Mouse (Mus musculus) Muller cell, postnatal 12 days (primary cell): ENCODE measurements at regions not wholly inside any gene's neighbourhood (a gene's known extent, or its start where the extent isn't known, plus 50 kb on each side); places are given as distances from the start of the nearest gene placed in this dataset.
A peak's percentile ranks its signal among the peaks of the same experiment; 100 is the strongest.

Source experiments
- DNase-seq: peaks from one replicate; pipeline ENCODE4 v3.0.0-alpha.2; 2015; ENCODE audit errors: inconsistent ontology term

DNA sequence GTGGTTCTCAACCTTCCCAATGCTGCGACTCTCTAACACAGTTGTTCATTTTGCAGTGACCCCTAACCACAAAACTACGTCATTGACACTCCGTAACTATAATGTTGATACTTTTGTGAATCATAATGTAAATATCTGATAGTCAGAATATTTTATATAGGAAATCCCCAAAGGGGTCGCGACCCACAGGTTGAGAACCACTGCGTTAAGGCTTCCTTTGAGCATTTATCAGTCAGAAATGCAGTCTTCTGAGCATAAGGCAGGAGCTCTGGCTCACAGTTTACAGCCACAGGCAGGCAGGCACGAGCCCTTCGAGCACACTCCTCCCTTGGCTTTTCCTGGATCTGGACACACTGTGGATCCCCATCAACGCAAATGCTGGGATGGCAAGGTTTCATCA lies 57.0 kb downstream of the Nxnl2 start:
- no peak for DNase-seq

DNA sequence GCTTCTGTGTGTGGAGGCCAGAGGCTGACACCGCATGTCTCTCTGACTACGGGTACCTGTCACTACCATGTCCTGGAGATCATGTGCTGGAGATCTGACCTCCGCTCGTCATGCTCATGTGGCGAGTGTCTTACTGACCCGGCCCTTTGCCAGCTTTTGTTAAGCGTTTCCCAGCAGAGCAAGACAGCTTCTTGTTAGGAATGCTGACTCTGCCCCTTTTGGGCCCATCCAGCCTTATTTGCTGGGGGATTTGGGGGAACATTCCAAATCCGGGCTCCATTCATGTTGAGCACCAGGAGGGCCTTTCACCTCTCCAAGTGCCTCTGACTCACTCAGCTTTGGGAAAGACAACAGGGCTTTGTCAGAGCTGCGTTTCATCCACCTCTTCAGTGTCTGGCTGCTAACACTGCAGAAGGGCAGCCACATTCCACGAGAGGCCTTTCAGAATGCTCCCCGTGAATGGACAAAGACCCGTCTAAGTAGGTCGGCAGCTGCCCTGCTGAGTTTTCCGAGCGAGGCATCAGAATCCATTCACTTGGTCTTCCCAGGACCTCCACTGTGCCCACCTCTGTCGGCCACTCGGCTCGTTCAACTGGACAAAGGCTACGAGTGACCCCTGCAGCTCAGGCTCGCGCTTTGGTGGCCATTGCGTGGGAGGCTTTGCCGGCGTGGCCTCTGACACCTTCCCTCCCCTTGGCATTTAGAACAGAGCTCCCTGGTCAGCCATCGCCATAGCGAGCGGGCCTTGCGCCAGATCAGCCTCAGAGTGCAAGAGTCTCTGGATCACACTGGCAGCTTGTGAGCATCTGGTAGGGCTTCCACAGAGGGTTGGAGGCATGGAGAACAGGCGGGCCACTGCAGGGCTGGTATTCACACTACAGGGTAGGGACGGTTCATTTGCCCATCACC lies 58.3 kb downstream of the Nxnl2 start:
- DNase-seq, result peak; percentile 99

DNA sequence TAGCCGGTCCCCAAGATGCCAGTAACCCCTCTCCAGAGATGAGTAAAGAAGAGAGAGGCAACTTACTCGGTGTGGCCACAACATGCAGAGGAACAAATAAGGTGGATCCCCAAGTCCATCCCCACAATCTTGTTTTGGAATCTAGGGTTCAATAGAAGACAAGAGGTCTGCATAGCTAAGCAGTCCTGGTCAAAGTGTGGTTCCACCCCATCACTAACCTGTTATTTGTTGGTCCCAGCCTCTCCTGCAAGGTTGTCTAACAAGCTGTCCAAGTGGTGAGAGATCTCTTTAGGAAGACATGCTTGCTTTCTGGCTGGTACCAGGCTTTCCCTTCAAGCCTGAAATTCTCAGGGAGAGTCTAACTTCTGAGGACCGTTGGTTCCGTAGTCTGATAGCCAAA lies 59.0 kb downstream of the Nxnl2 start:
- no peak for DNase-seq

DNA sequence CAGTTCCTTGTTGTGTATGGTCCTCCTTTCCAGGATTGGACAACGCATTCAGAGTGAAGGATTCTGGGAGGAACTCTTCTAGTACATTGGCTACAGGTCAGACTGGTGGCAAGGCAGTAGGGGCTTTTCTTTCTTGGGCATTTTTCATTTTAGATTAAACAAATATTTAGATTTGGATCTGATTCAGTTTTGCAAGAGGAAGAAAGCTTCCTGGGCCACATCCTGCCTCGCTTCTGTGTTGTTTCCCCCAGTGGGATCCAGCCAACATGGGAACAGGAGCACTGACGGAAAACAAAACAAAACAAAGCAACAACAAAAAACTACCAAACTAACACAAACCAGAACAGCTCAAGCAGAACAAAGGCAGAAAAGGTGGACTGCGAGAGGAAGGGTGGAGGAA lies 60.8 kb downstream of the Nxnl2 start:
- DNase-seq, result no peak

GRCm38 (mm10) chr13:51247378-51247777 lies 76.6 kb downstream of the Nxnl2 start:
- no peak for DNase-seq

GRCm38 (mm10) chr13:51253371-51253770 lies 82.5 kb downstream of the Nxnl2 start:
- DNase-seq, result peak; percentile 68

DNA sequence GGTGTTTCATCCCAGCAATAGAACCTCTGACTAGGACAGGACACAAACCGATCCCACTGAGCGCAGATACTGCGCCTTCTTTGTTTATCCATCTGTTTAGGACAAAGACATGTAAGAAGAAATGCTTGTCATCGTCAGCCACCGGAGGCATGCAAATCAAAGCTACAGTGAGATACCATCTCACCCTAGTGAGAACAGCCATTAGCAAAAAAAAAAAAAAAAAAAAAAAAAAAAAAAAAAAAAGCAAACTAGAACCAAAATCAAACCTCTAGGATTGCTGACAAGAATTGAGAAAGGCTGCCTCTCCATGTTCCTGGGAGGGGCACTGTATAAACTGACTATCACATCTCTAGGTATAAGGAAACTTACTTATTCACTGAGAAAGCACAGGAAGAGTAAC lies 84.9 kb downstream of the Nxnl2 start:
- DNase-seq, result no peak

GRCm38 (mm10) chr13:51258752-51259721 lies 88.2 kb downstream of the Nxnl2 start:
- peak; percentile 53 for DNase-seq

DNA sequence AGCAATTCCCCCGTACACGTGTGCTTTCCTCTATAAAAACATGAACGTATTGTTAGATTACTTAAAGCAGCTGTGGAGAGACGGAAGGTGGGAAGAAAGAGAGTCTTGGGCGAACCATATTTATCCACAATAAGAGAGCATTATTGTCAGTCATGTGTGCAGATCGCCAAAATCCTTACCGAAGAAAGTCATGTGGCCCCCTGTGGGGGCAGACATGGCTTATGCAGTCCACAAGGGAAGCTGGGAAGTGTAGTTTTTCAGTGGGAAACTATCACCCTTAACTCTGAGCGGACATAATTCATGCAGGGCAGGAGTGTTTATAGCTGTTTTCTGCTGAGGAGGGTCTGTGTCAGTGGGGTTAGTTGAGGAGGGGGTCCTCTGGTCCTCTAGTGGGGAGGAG lies 90.8 kb downstream of the Nxnl2 start:
- DNase-seq, result no peak

GRCm38 (mm10) chr13:51272786-51273185 lies 102.0 kb downstream of the Nxnl2 start:
- no peak for DNase-seq

DNA sequence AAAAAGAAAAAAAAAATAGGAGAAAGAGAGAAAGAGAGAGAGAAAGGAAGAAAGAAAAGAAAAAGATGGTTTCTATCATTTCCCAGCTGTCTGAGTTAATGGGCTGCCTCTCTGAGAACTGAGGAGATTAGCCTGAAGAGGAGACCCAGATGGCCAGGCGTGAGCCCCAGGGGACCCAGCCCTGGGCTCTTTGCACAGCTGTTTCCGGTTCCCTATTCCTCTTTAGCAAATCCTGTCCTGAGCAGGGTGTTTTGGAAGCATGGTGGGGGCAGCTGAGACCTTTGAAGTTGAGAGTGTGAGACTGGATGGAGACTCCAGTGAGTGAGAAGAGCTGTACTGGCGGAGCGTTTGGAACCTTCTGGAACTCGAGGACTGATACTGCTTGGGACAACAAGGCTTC lies 103.8 kb downstream of the Nxnl2 start:
- DNase-seq, result no peak

GRCm38 (mm10) chr13:51276601-51277000 lies 105.8 kb downstream of the Nxnl2 start:
- no peak for DNase-seq

GRCm38 (mm10) chr13:51277515-51277914 lies 106.7 kb downstream of the Nxnl2 start:
- DNase-seq, result no peak

DNA sequence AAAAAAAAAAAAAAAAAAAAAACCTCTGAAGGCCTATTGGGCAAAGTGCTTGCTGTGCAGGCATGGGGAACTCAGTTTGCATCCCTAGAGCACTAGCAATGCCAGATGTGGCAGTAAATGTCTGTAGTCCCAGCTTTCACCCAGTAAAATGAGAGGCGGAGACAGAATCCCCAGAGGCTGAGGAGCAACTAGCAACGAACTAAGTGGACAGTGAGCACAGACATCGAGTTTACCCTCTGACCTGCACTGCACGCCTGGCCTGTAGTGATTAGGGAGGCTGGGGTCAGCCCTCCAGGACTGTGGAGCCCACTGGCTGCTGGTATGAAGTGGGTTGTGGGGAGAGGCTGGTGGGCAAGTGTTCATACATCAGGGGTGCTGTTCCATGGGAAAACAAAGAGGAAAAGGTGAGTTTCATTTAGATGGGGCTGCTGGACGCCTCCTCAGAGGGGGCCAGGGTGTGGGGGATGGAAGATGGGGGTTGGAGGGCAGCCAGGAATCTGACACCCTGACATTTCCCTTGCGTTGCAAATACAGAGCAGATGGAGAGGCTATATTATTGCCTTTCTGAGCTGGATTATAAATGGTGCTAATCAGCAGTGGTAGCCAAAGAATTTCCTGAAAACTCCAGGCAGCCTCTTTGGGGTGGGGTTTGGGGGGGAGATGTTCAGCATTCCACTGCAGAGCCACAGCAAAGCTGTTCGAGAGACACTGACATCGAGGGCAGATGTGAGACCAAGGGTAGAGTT lies 109.0 kb downstream of the Nxnl2 start:
- peak; percentile 80 for DNase-seq

GRCm38 (mm10) chr13:51280388-51280753 lies 109.5 kb downstream of the Nxnl2 start:
- no peak for DNase-seq

DNA sequence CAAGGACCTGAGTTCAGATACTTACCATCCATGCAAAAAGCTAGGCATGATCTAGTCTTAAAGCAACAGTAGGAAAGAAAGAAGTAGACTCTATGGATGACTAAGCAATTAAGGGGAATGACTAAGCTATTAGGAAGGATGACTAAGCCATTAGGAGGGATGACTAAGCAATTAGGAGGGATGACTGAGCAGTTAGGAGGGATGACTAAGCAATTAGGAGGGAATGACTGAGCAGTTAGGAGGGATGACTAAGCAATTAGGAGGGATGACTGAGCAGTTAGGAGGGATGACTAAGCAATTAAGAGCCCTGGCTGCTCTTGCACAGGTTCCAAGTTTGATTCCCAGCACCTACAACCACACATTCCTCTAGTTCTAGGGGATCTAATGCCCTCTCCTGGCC lies 113.9 kb downstream of the Nxnl2 start:
- DNase-seq, result peak; percentile 67

GRCm38 (mm10) chr13:51289442-51289841 lies 118.6 kb downstream of the Nxnl2 start:
- DNase-seq, result no peak

DNA sequence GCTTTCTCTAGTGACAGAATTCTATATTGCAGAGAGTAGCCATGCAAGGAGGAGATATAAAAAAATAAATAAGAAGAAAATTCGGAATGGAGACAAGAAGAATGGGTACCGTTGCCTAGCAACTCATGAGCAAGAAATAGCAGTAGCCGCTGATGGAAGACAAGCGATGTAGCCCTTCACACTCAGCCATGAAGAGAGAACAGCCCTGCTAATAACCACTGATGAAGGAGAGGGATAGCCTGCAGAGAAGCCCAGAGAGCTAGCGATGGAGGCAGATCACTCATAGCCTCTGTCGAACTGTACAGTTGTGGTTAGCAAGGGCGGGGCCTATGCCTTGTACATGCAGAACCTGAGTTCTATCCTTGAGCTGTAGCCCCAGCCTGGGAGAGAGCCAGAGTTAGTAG lies 118.4 kb upstream of the S1pr3 start:
- no peak for DNase-seq

DNA sequence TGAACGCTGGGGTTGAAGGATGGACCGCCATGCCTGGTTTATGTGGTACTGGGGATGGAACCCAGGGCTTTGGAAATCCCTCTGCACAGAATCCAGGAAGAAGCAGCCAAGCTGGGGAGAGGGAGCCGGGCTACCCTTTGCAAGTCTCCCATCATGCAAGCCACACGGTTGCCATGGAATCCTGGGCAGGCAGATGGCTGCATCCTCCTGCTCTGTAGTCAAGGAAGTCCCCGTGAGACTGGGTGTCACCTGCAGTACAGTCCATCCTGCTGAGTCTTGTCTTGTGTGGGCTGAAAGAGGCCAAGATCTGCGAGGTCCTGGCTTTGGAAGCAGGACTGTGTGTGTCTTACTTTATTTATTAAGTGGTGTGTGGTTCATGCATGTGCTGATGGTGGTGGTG lies 117.5 kb upstream of the S1pr3 start:
- DNase-seq, result no peak

- DNase-seq, result no peak
Observed at GRCm38 (mm10) chr13:51293047-51293446, 115.4 kb upstream of the S1pr3 start.

- DNase-seq, result no peak
Observed at GRCm38 (mm10) chr13:51295872-51296271, 112.6 kb upstream of the S1pr3 start.
